Mouse (Mus musculus): ENCODE data around the gene Gpr83. TPM values are rescaled to one million over a fixed set of nuclear protein-coding genes. Genes with fewer than 3 reads are reported as not detected.

Gene Gpr83
- polyA plus RNA-seq, 1 experiment from 2014 or later = 1.4 TPM

- H3K4me2 ChIP-seq (replicated peaks) = no peak overlapping the region
- H3K36me3 ChIP-seq = no peaks in the 10 kb centered on the region
- no peak for ATAC-seq (ENCODE audit: insufficient number of reproducible peaks, low FRiP score, low TSS enrichment, low read depth)
- H3K27ac ChIP-seq (replicated peaks) = no peak overlapping the region
- no peak overlapping the region for H3K9ac ChIP-seq
- no peaks in the 10 kb centered on the region for H3K27me3 ChIP-seq
- 93% methylated on average over 3 of the region's 3 CpGs for WGBS
- H3K9me3 ChIP-seq (replicated peaks) = no peaks in the 10 kb centered on the region
- H3K4me3 ChIP-seq (replicated peaks) = no peak overlapping the region
- H3K4me1 ChIP-seq = peaks cover 6% of the 10 kb centered on the region; the same call in 1 of the 2 replicates
Observed at GRCm38 (mm10) chr9:14843901-14844300, 16.1 kb upstream of the Gpr83 start.

DNA sequence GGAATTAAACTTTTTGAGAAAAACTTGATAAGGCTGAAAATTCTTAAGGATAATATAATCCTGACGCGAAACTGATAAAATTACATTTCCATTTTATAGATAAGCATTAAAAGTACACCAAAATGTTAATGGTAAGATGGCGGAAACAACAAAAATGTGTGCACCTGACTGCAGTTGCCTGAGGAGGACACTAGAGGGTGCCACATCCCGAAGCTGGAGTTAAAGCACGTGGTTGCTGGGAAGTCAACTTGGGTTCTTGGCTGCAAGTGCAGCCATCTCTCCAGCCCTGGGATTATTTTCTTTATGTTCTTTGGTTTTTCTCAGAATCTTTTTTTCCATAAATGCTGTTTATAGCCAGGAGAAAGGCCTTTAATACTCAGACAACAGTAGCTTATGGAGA lies 13.6 kb upstream of the Gpr83 start:
- Histone ChIP-seq H3K27ac (replicated peaks) (no peak overlapping the region), H3K36me3 (no peaks in the 10 kb centered on the region), H3K4me3 (replicated peaks) (no peak overlapping the region), H3K27me3 (no peaks in the 10 kb centered on the region), H3K9ac (no peak overlapping the region), H3K4me2 (replicated peaks) (no peak overlapping the region), H3K4me1 (peaks cover 6% of the 10 kb centered on the region; the same call in 1 of the 2 replicates), H3K9me3 (replicated peaks) (no peaks in the 10 kb centered on the region)
- WGBS = 47% methylated on average over 5 of the region's 5 CpGs
- ATAC-seq (ENCODE audit: insufficient number of reproducible peaks, low FRiP score, low TSS enrichment, low read depth) = no peak

DNA sequence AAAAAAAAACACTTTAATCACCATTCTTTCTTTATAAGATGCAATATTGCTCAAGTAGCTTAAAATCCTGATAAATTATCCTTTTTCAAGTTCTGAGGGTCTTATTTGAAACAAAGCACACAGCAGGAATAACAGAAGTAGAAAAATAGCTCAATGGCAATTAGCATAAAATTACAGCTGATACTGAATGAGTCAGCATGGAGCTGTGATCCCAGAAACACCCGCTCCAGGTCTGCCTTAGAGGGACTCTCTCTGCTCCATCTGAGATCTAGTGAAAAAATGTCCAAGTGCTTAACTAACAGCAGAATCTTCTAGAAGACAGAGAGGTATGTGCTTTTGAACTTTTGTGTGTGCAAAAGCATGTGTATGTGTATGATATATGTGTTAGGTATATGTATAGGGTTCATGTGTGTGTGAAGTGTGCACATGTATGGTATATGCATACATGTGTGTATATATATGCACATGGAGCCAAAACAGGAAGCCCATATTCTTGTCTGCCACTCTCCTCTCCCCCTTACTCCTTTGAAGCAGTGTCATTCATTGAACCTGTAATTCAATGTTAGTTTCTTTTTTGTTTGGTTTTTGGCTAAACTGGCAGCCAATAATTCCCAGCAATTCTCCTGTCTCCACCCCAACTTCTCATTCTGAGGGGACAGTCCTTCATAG lies 11.6 kb upstream of the Gpr83 start:
- no peaks in the 10 kb centered on the region for H3K9me3 ChIP-seq (replicated peaks)
- H3K4me2 ChIP-seq (replicated peaks) = no peak overlapping the region
- H3K27me3 ChIP-seq = no peaks in the 10 kb centered on the region
- no peaks in the 10 kb centered on the region for H3K4me1 ChIP-seq
- H3K4me3 ChIP-seq (replicated peaks) = no peak overlapping the region
- H3K9ac ChIP-seq = no peak overlapping the region
- no peaks in the 10 kb centered on the region for H3K36me3 ChIP-seq
- H3K27ac ChIP-seq (replicated peaks) = no peak overlapping the region
- 61% methylated on average over 1 of the region's 1 CpGs for WGBS
- no peak for ATAC-seq (ENCODE audit: insufficient number of reproducible peaks, low FRiP score, low TSS enrichment, low read depth)

DNA sequence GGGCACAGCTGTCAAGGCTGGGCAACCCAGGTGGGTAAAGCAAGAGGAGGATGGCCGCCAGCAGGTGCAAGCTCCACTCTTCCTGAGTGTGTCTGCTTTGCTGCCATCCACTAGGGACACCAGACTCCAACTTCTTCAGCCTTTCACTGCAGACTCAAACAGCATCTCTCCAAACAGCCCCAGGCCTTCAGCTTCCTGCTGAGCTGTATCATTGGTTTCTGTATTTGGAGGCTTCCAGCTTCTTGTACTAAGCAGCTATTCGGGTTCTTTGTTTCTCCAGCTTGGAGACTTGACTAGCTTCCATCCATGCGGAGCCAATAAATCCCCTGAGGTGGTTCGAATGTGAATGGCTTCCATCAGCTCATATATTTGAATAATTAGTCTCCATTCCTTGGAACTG lies 5.4 kb upstream of the Gpr83 start:
- H3K4me1 ChIP-seq = no peaks in the 10 kb centered on the region
- WGBS = 56% methylated on average over 4 of the region's 4 CpGs
- H3K4me2 ChIP-seq (replicated peaks) = no peak overlapping the region
- peaks cover 18% of the 10 kb centered on the region for H3K27me3 ChIP-seq
- H3K36me3 ChIP-seq = no peaks in the 10 kb centered on the region
- no peak overlapping the region for H3K9ac ChIP-seq
- no peaks in the 10 kb centered on the region for H3K9me3 ChIP-seq (replicated peaks)
- no peak overlapping the region for H3K4me3 ChIP-seq (replicated peaks)
- H3K27ac ChIP-seq (replicated peaks) = no peak overlapping the region
- ATAC-seq (ENCODE audit: insufficient number of reproducible peaks, low FRiP score, low TSS enrichment, low read depth) = no peak

GRCm38 (mm10) chr9:14856922-14857654 lies 2.9 kb upstream of the Gpr83 start:
- Histone ChIP-seq H3K27ac (replicated peaks) (no peak overlapping the region), H3K36me3 (no peaks in the 10 kb centered on the region), H3K4me3 (replicated peaks) (no peak overlapping the region), H3K9me3 (replicated peaks) (no peaks in the 10 kb centered on the region), H3K4me1 (peaks cover 9% of the 10 kb centered on the region), H3K27me3 (peaks cover 42% of the 10 kb centered on the region), H3K4me2 (replicated peaks) (no peak overlapping the region), H3K9ac (no peak overlapping the region)
- ATAC-seq (ENCODE audit: insufficient number of reproducible peaks, low FRiP score, low TSS enrichment, low read depth) = no peak
- WGBS = 48% methylated on average over 4 of the region's 4 CpGs

GRCm38 (mm10) chr9:14858170-14858706 lies 1.8 kb upstream of the Gpr83 start:
- H3K4me3 ChIP-seq (replicated peaks) = no peak overlapping the region
- ATAC-seq (ENCODE audit: insufficient number of reproducible peaks, low FRiP score, low TSS enrichment, low read depth) = no peak
- H3K4me2 ChIP-seq (replicated peaks) = no peak overlapping the region
- 71% methylated on average over 7 of the region's 7 CpGs for whole genome bisulfite sequencing
- no peak overlapping the region for H3K27ac ChIP-seq (replicated peaks)
- no peaks in the 10 kb centered on the region for H3K9me3 ChIP-seq (replicated peaks)
- peaks cover 43% of the 10 kb centered on the region for H3K27me3 ChIP-seq
- peaks cover 9% of the 10 kb centered on the region for H3K4me1 ChIP-seq
- no peaks in the 10 kb centered on the region for H3K36me3 ChIP-seq
- no peak overlapping the region for H3K9ac ChIP-seq

- H3K9me3 ChIP-seq (replicated peaks) = no peaks in the 10 kb centered on the region
- H3K27me3 ChIP-seq = peaks cover 43% of the 10 kb centered on the region
- no peak overlapping the region for H3K4me3 ChIP-seq (replicated peaks)
- H3K4me2 ChIP-seq (replicated peaks) = no peak overlapping the region
- H3K9ac ChIP-seq = no peak overlapping the region
- ATAC-seq (ENCODE audit: insufficient number of reproducible peaks, low FRiP score, low TSS enrichment, low read depth) = no peak
- H3K36me3 ChIP-seq = no peaks in the 10 kb centered on the region
- 76% methylated on average over 3 of the region's 3 CpGs for WGBS
- no peak overlapping the region for H3K27ac ChIP-seq (replicated peaks)
- peaks cover 9% of the 10 kb centered on the region for H3K4me1 ChIP-seq
Observed at GRCm38 (mm10) chr9:14858782-14859181, 1.2 kb upstream of the Gpr83 start.

DNA sequence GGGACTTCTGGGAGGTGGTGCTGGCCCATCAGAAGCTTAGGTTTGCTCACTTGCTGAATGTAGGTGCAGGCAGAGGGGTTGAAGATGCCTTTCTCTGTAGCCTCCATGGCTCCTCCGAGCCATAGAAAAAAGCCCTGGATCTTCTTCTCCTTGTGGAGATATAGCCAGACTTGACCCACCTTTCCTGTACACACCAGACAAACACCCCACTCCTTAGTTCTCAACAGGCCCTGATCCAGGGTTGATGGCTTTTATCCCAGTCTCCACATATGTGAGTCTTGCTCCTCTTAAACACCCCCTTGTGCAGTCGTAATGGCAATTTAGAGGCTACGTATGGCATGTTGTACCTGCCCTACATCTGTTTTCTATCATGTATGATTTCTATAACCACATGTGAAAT lies 3.1 kb downstream of the Gpr83 start:
- Histone ChIP-seq H3K9me3 (replicated peaks) (no peaks in the 10 kb centered on the region), H3K4me2 (replicated peaks) (no peak overlapping the region), H3K4me1 (peaks cover 9% of the 10 kb centered on the region), H3K36me3 (no peaks in the 10 kb centered on the region), H3K27ac (replicated peaks) (no peak overlapping the region), H3K27me3 (peaks cover 39% of the 10 kb centered on the region), H3K4me3 (replicated peaks) (no peak overlapping the region), H3K9ac (no peak overlapping the region)
- ATAC-seq (ENCODE audit: insufficient number of reproducible peaks, low FRiP score, low TSS enrichment, low read depth) = no peak
- 50% methylated on average over 3 of the region's 3 CpGs for WGBS

GRCm38 (mm10) chr9:14864726-14865125 lies 4.7 kb downstream of the Gpr83 start:
- Histone ChIP-seq H3K4me1 (peaks cover 8% of the 10 kb centered on the region), H3K9me3 (replicated peaks) (no peaks in the 10 kb centered on the region), H3K9ac (no peak overlapping the region), H3K27ac (replicated peaks) (no peak overlapping the region), H3K4me3 (replicated peaks) (no peak overlapping the region), H3K4me2 (replicated peaks) (no peak overlapping the region), H3K36me3 (no peaks in the 10 kb centered on the region), H3K27me3 (peaks cover 23% of the 10 kb centered on the region)
- no peak for ATAC-seq (ENCODE audit: insufficient number of reproducible peaks, low FRiP score, low TSS enrichment, low read depth)
- WGBS = 74% methylated on average over 9 of the region's 9 CpGs

- no peak; the same call in 1 of the 2 replicates for ATAC-seq (ENCODE audit: insufficient number of reproducible peaks, low FRiP score, low TSS enrichment, low read depth)
- Histone ChIP-seq H3K27ac (replicated peaks) (no peak overlapping the region), H3K4me1 (0 out of 2 replicates have a peak, but pooled peaks cover under 1% of the 10 kb centered on the region), H3K27me3 (peaks cover 2% of the 10 kb centered on the region; the same call in 1 of the 2 replicates), H3K9me3 (replicated peaks) (no peaks in the 10 kb centered on the region), H3K4me3 (replicated peaks) (no peak overlapping the region), H3K4me2 (replicated peaks) (no peak overlapping the region), H3K36me3 (no peaks in the 10 kb centered on the region), H3K9ac (no peak overlapping the region)
- 29% methylated on average over 7 of the region's 7 CpGs for WGBS
Observed at GRCm38 (mm10) chr9:14866957-14867356, 6.9 kb downstream of the Gpr83 start.

DNA sequence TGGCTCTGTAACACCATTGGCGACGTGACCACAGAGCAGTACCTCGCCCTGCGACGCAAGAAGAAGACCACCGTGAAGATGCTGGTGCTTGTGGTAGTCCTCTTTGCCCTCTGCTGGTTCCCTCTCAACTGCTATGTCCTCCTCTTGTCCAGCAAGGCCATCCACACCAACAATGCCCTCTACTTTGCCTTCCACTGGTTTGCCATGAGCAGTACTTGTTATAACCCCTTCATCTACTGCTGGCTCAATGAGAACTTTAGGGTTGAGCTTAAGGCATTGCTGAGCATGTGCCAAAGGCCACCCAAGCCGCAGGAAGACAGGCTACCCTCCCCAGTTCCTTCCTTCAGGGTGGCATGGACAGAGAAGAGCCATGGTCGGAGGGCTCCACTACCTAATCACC lies 8.3 kb downstream of the Gpr83 start:
- ATAC-seq (ENCODE audit: insufficient number of reproducible peaks, low FRiP score, low TSS enrichment, low read depth) = no peak
- H3K9ac ChIP-seq = no peak overlapping the region
- no peak overlapping the region for H3K27ac ChIP-seq (replicated peaks)
- no peak overlapping the region for H3K4me3 ChIP-seq (replicated peaks)
- H3K4me2 ChIP-seq (replicated peaks) = no peak overlapping the region
- WGBS = 94% methylated on average over 8 of the region's 8 CpGs
- no peaks in the 10 kb centered on the region for H3K27me3 ChIP-seq
- no peaks in the 10 kb centered on the region for H3K9me3 ChIP-seq (replicated peaks)
- 0 out of 2 replicates have a peak, but pooled peaks cover 10% of the 10 kb centered on the region for H3K4me1 ChIP-seq
- H3K36me3 ChIP-seq = no peaks in the 10 kb centered on the region

Measured in embryonic facial prominence, embryonic 15.5 days (tissue).